Mouse (Mus musculus) inflammation-experienced regulatory T-cells (primary cell): ENCODE measurements around the gene Gm2115. TPM values are rescaled to one million over a fixed set of nuclear protein-coding genes. Genes with fewer than 3 reads are reported as not detected.

ENCODE experiments used
- polyA plus RNA-seq, 2 experiments: library from polyadenylated mRNA; unstranded; fragments of 100-300 nt; shearing (Covaris generic); gene quantifications; one replicate each; pipeline ENCODE4 v1.2.1; 2017

Gene Gm2115
- under 1 TPM in 1 of 2 experiments, not detected in 1; 0.64 TPM for polyA plus RNA-seq

DNA sequence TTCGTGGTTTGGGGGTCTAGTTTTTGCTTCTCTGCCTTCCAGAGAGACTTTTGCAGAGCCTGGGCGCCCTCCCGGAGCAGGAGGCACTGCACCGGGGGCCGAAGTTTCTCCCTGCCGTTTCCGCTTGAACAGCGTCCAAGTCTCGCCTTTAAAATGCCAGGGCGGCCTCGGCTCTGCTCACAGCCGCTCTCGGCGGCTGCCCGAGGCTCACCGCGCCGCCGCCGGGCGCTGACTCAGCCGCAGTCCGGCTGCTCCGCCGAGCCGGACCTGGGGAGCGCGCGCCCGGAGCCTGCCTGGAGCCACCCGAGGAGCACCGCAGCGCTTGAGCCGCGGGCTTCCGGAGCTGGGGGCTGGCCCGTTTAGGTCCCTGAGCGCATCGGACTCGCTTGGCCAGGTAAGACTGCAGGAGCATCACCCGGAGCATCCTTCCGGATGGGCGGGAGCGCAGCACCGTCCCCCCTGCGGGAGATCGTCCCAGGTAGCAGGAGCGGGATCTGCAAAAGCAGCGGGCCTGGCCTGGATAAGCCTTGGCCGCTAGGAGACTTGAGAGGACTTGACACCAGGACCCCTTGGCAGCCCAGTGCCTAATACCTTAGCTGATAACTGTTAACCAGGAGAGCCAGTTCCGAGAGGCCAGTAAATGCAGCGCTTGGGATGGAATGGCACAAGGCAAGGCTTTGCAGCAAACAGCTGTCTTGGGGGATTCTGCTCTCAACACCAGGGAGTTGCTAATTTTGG is at the start of gene Gm2115:
TSS of gene Gm2115 (plus strand) at position 159 of the 738 bp plus-strand sequence.

DNA sequence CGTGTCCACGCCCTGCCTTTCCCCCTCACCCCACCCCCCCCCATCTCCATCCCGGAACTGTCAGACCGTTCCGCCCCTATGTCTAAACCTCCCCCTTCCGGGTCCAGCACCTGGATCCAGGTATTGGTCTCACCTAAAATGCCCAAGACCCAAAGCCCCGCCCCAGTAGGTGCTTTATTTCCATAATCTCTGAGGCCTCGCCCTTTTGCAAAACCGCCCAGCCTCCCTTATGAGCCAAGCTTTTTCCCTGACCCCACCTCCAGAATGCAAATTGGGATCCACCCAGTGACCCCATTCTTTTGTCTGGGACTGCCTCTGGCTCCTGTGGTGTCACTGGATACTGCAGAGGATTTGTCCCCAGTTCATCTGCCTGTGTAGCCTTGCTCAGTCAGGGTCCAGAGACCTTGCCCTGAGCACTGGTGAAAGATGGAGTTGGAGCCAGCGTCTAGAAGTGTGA is 77.6 kb downstream of the Gm2115 start, which contains the start of gene Fah:
TSS of gene Fah (minus strand) at position 430 of the 457 bp plus-strand sequence.

Other genes starting within 250 kb of the Gm2115 start
- gene Arnt2, start 118.8 kb upstream of the Gm2115 start, polyA plus RNA-seq = 1 to 10 TPM; 3.6 to 4.3 TPM
- gene Fah, start 77.8 kb downstream of the Gm2115 start, polyA plus RNA-seq = 10 to 100 TPM in 1 of 2 experiments, 1 to 10 TPM in 1; 5.7 to 12.3 TPM
- gene Zfand6, start 161.0 kb downstream of the Gm2115 start, polyA plus RNA-seq = 100 to 1,000 TPM; 187 to 227 TPM